Mouse (Mus musculus): ENCODE results near the gene Cyth1. TPM values are rescaled to one million over a fixed set of nuclear protein-coding genes. Genes with fewer than 3 reads are reported as not detected.

Gene Cyth1
- total and polyA plus RNA-seq, 3 experiments, result 49.7 to 108 (median 79.7) TPM

DNA sequence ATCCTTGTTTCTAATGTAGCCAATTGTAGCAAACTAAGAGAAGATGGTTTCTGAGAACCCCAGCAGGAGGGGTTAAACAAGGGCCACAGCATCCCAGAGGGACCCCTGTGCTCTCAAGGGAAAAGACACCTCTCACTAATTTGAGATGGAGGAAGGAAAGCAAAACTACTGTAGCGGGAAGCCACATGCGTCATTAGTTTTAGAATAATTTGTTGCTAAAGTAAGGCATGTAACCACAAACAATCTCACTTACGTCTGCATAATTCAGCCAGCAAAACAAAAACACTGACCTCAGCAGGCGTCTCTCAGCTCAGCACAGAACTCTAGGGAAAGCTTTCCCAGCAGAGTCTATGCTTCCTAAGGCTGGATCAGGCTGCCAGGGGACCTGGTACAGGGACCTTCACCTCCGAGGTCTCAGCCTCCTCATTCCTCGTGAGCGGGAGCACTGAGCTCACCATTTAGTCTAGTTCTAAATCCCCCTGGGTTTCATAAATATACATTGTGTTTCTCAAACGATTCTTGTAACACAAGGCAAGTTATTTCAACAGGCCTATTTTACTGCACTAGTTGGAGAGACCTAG, 91.8 kb downstream of the Cyth1 start (continued):
- TF ChIP-seq TCF12 (IDR thresholded peaks at IDR 0.05; ENCODE audit: low read depth, low read length), result peak; percentile 81; the same call in 1 of the 2 replicates
- TF ChIP-seq MXI1 (IDR thresholded peaks at IDR 0.05; ENCODE audit: low read depth, low read length), result peak; percentile 60
- peak; percentile 80; the same call in 1 of the 2 replicates for TF ChIP-seq KAT2A (IDR thresholded peaks at IDR 0.05; ENCODE audit: insufficient replicate concordance, low read length)
- TF ChIP-seq MAX (IDR thresholded peaks at IDR 0.05; ENCODE audit: low read length), result peak; percentile 75
- peak; percentile 29; the same call in 1 of the 2 replicates for TF ChIP-seq ELF1 (IDR thresholded peaks at IDR 0.05; ENCODE audit: low read depth, low read length)
- TF ChIP-seq USF1 (IDR thresholded peaks at IDR 0.05; ENCODE audit: low read depth, low read length), result no peak

DNA sequence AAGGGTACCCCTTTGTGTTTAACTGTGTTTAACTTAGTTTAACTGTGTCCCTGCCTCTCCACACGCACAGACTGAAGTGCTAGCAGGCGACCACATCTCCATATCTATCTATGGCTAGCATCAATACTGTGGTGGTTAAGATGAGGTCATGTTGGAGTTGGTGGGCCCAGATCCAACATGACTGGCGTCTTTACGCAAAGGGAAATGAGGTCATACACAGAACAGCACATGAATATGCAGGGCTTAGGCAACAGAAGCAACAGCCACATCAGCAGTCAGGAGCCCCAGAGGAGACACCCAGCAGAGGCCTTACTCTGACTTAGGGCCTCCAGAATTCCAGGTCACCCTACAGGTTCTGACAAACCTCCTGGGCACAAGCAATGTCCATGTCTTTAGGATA, 95.4 kb downstream of the Cyth1 start:
- Histone ChIP-seq H3K9ac (ENCODE audit: insufficient read depth, low read depth) (no peak overlapping the region), H3K9me3 (replicated peaks; ENCODE audit: low read length) (peaks cover 25% of the 10 kb centered on the region), H3K4me1 (ENCODE audit: control insufficient read depth in 1 of 2, insufficient read depth in 2 of 2) (peaks cover 18 to 39% of the 10 kb centered on the region in 2 experiments), H3K79me2 (replicated peaks; ENCODE audit: control insufficient read depth, extremely low read depth, insufficient read depth, poor library complexity, severe bottlenecking) (no peaks in the 10 kb centered on the region), H3K4me2 (ENCODE audit: insufficient read depth, low read depth, poor library complexity, severe bottlenecking) (no peak overlapping the region), H3K4me3 (replicated peaks in 1 of 3; ENCODE audit: low read depth in 2 of 3, low read length in 2 of 3, poor library complexity in 1 of 3) (no peak overlapping the region), H3K36me3 (replicated peaks in 1 of 2; ENCODE audit: control insufficient read depth in 1 of 2, insufficient read depth in 1 of 2, low read length in 1 of 2) (peaks cover 0 to 5% of the 10 kb centered on the region in 2 experiments), H3K27ac (ENCODE audit: insufficient read depth, low read depth) (no peak overlapping the region), H3K27me3 (replicated peaks) (no peaks in the 10 kb centered on the region)
- dilution Hi-C loops (cut with MboI; ENCODE audit: extremely low pct_ligation_motif_present, extremely low pct_unique_long_range_greater_than_20kb, low sequenced_read_pairs) (no loop called here), in situ Hi-C loops (cut with MboI; ENCODE audit: low pct_ligation_motif_present, low pct_unique_long_range_greater_than_20kb, low sequenced_read_pairs) (no loop called here)
- DNase-seq (ENCODE audit: extremely low read depth), result no peak
- TF ChIP-seq IRF4 (IDR thresholded peaks at IDR 0.05; ENCODE audit: low read depth, low read length) (no peak), USF1 (IDR thresholded peaks at IDR 0.05; ENCODE audit: low read depth, low read length) (no peak), ZC3H11A (IDR thresholded peaks at IDR 0.05; ENCODE audit: low read depth, low read length) (no peak), POLR2AphosphoS2 (IDR thresholded peaks at IDR 0.05; ENCODE audit: low read depth, low read length) (no peak), PAX5 (IDR thresholded peaks at IDR 0.05; ENCODE audit: low read length) (no peak), BHLHE40 (IDR thresholded peaks at IDR 0.05; ENCODE audit: low read depth, low read length) (0 out of 2 replicates have a peak, but pooled peaks have one; percentile 16), ETS1 (conservative IDR thresholded peaks at IDR 0.05; ENCODE audit: low read depth, low read length) (peak; percentile 59), MAFK (IDR thresholded peaks at IDR 0.05; ENCODE audit: insufficient replicate concordance, low read length) (no peak), CHD1 (IDR thresholded peaks at IDR 0.05; ENCODE audit: low read depth, low read length) (no peak), TBP (conservative IDR thresholded peaks at IDR 0.05; ENCODE audit: low read depth, low read length) (no peak), ZMIZ1 (IDR thresholded peaks at IDR 0.05; ENCODE audit: low read depth, low read length) (no peak), SMC3 (IDR thresholded peaks at IDR 0.05; ENCODE audit: low read depth, low read length) (no peak), E2F4 (IDR thresholded peaks at IDR 0.05; ENCODE audit: insufficient replicate concordance, low read depth, low read length) (no peak), NRF1 (IDR thresholded peaks at IDR 0.05; ENCODE audit: low read depth, low read length) (no peak)
